In the genomic region with DNA sequence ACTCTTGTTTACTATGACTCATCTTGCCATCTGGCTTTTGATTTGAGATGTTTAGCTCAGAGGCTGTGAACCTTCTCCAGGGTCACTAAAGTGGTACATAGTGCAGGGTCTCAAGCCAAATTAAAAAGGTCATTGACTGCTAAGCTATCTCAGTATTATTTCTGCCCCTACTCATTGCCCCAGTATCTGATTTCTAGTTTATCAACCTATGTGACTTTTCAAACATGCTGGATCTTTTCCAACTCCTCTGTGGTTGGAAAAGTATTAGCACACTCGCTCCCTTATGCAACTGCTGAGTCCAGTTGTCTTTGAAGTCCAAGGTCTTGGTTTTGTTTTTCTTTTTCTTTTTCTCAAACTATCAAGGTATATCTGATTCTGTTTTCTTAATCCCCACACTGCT, we compare ENCODE assay signal across 26 mouse cellular contexts.
"Had no signal": no experiment of that assay in that cellular context is flagged by ENCODE, and none has a peak within 500 bp of the region (broad histone marks: within the 10 kb centered on the region; RNA-seq: fewer than 3 reads in every experiment).

No protein-coding gene starts in this region.

- H3K9ac ChIP-seq: heart, embryonic 13.5 days; heart, embryonic 15.5 days; hindbrain, embryonic 13.5 days; hindbrain, embryonic 15.5 days; kidney, embryonic 15.5 days; limb, embryonic 13.5 days; limb, embryonic 15.5 days; liver, embryonic 12.5 days; liver, embryonic 14.5 days had no signal

- H3K36me3 ChIP-seq: heart, embryonic 13.5 days; heart, embryonic 15.5 days; hindbrain, embryonic 13.5 days; hindbrain, embryonic 15.5 days; kidney, embryonic 15.5 days; limb, embryonic 13.5 days; limb, embryonic 15.5 days; liver, embryonic 12.5 days had no signal

- H3K27ac ChIP-seq: heart, adult 2 months; heart, embryonic 13.5 days; heart, embryonic 15.5 days; hindbrain, embryonic 13.5 days; hindbrain, embryonic 15.5 days; hindbrain, postnatal 0 days; kidney, embryonic 15.5 days; kidney, postnatal 0 days; limb, embryonic 13.5 days; limb, embryonic 15.5 days; liver, embryonic 12.5 days; liver, embryonic 14.5 days had no signal

- H3K4me3 ChIP-seq: heart, adult 2 months; heart, embryonic 13.5 days; heart, embryonic 15.5 days; hindbrain, embryonic 13.5 days; hindbrain, embryonic 15.5 days; kidney, embryonic 15.5 days; limb, embryonic 13.5 days; limb, embryonic 15.5 days; liver, embryonic 12.5 days had no signal

- DNase-seq: gastrocnemius, postnatal 14 days; gastrocnemius, postnatal 36 days; heart, adult 11 months; heart, adult 2 months; heart, postnatal 14 days; heart, postnatal 36 days; kidney, adult 11 months; kidney, adult 2 months; kidney, adult 9 months; kidney, postnatal 14 days; kidney, postnatal 36 days; layer of hippocampus, adult 9-11 months; layer of hippocampus, postnatal 36 days; left cerebral cortex, postnatal 4 days; lung, adult 18-20 months had no signal

- H3K4me1 ChIP-seq: heart, embryonic 13.5 days; heart, embryonic 15.5 days; hindbrain, embryonic 13.5 days; hindbrain, embryonic 15.5 days; kidney, embryonic 15.5 days; limb, embryonic 13.5 days; limb, embryonic 15.5 days; liver, embryonic 12.5 days had no signal

- H3K27me3 ChIP-seq: heart, embryonic 13.5 days; heart, embryonic 15.5 days; hindbrain, embryonic 13.5 days; hindbrain, embryonic 15.5 days; kidney, embryonic 15.5 days; limb, embryonic 13.5 days; limb, embryonic 15.5 days; liver, embryonic 12.5 days had no signal
